Mouse (Mus musculus): Measurements from ENCODE around the gene Slc24a4. TPM values are rescaled to one million over a fixed set of nuclear protein-coding genes. Genes with fewer than 3 reads are reported as not detected.

Slc24a4 gene
- 1 to 10 TPM; 2.5 to 2.9 TPM for total RNA-seq (2021)

DNA sequence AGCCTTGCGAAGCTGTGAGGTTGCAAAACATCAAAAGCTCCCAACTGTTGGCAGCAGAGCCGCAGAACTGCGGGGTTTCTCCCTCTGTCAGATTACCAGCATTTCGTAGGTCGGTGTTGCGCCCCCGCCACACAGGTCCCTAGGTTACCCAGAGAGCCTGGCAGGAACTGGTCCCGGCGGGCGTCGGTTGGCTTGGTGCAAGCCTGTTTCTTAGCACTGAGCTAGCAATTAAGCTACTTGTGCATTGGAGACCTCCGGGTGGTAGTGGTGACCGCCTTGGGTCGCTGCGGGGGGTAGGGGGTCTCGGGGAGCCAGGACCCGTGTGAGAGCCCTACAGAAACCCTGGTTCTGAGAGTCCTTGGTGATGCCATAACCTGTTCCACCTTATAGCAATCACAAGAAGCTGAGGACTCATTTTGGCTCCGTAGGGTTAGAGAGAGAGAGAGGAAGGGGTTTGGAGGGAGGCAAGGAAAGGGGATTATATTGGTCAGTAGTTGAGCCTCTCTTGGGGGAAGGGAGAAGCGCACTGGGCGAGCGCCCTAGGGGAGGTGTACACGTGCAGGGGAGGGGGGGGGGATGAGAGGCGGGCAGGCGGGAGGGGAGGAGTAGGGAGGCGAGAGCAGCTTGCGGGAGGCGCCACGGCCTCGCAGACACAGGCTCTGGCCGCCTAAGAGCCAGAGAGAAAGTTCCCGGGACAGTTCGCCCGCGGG is at the start of gene Slc24a4:
Gene Slc24a4 (plus strand): TSS at position 653 of the 710 bp plus-strand sequence.
- peak; percentile 22 for DNase-seq

DNA sequence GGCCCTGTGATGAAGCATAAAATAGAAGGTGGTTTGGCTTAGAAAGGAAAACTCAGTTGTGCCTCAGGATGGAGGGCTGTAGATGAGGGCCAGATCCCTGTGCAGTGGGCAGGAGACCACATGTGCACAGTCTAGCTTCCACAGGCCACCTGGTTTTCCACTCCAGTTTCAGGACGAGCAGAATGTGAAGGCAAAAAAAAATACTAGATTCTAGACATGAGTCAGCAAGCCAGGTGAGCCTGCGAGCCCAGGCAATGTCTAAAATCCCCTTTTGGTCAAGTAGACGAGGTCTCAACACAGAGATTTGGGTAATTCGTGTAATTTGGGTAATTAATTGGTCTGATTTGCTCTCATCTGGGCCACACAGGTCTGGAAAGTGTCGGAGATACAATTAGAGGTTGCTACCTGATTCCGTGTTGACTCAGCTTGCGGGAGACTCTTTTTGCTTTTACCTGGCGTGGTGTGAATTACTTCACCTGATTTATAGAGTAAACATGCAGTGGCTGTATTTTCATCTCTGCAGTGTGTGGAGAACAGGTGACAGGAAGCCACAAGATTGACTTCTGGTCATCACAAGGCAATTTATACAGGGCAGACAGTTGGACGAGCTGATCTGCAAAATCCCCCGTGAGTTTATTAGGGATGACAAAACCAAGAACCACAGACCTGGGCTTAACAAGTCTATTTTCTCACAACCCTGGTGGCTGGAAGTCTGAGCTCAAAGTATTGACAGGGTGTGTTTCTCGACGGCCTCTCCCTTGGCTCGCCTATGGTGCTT is 45.7 kb upstream of the Slc24a4 start:
- no peak for DNase-seq

- no peak for DNase-seq
Measured at GRCm38 (mm10) chr12:102090535-102090934, 38.0 kb upstream of the Slc24a4 start.

- no peak for DNase-seq
Measured at GRCm38 (mm10) chr12:102092342-102093094, 36.0 kb upstream of the Slc24a4 start.

GRCm38 (mm10) chr12:102105990-102106389 is 22.5 kb upstream of the Slc24a4 start:
- DNase-seq = no peak

- DNase-seq = no peak
Measured at GRCm38 (mm10) chr12:102108851-102109250, 19.7 kb upstream of the Slc24a4 start.

GRCm38 (mm10) chr12:102112491-102112890 is 16.0 kb upstream of the Slc24a4 start:
- DNase-seq = no peak

DNA sequence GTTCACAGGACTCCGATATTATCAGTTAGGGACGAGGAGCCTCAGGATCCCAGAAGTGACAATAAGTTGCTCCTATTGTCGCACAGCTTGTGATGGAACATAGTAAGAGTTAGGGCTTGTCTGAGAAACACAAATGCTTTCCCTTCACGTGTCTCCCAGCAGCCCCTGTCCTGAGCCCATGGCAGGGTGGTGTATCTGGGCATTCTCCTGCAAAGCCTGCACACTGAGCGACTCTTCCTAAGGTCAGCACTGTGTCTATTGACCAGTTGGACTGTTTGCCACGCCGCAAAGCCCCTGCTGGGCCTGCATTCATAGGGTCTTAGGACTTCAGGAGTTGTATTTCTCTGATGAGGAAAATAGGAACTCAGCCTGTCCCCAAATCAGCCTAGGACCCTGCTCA is 15.6 kb upstream of the Slc24a4 start:
- no peak for DNase-seq

DNA sequence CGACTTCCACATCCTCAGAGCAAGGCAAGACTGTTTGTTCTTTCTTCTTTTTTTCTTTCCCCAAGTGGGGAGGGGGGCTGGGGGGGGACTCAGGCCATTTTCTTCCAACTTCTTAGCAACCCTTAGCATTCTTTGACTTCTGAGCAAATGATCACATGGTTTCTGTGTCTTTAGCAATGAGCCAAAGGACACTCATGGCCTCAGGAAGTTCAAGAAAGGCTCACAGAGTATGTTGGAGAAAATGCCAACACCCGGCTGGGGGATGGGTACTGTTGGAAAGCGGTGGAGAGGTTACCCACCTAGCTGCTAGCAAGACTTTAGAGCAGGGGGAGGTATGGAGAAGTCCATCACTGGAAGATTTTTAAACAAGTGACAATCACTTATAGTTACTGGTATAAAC is 15.1 kb upstream of the Slc24a4 start:
- no peak for DNase-seq

DNA sequence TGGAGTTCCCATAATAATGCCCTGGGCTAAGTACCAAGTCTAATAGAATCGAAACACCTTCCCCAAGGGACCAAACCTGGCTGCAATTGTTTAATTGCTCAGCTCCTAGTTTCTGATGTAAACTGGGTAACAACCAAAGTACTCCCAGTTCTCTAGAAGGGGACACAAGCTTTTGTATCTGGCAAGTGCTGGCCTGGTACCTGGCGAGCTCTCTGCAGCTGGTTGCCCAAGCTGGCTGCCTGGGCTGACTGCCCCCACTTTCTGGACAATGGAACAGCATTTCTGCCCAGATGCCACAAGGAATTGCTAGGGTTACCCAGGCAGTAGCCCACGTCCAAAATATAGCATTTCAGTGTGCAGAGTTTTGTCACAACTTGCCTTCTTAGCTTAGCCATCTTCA is 12.0 kb upstream of the Slc24a4 start:
- DNase-seq = no peak

DNA sequence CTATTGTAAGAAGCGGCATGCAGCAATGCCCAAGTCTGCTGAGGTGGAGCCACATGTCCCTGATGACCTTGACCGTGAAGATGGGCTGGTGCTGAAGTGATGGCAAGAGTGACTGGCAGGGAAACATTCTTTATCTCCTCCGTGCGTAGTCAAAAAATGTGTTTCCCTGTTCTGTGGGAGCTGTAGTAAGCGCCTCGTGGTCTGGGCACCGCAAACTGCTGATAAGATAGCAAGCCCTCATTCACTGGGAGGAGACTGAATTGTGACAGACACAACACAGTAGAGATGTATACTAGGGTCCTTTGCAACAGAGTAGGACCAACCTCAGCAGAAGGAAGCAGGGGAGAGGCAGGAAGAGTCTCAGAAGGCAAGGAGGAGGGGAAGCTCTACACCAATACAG is 10.5 kb upstream of the Slc24a4 start:
- no peak for DNase-seq

- DNase-seq = no peak
Measured at GRCm38 (mm10) chr12:102127601-102128000, 932 bp upstream of the Slc24a4 start.

GRCm38 (mm10) chr12:102128791-102129507 is 416 bp downstream of the Slc24a4 start:
- peak; percentile 69 for DNase-seq

DNA sequence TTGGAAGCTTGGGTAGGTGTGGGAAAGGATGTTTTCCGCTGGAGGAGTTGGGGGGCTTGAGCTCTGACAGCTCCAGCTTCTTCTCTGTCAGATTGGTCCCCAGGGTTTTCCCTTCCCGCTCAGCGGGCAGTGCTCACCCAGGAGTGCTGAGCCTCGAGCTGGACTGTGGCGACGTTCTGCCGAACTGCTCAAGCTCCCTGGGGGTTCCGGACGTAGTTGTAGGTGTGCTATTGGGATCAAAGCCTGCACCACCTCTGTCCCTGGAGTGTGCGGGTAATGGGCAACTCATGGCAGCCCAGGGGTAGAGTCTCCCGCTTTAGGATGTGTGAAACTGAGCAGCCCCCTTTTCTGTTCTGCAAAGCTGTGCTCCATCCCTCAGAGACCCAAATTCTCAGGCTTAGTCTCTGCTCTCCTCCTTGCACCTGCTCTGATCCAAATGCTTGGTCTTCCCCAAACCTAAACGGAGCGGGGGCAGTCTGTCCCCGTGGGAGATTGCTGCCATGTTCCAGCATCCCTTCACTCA is 1.0 kb downstream of the Slc24a4 start:
- DNase-seq = no peak

DNA sequence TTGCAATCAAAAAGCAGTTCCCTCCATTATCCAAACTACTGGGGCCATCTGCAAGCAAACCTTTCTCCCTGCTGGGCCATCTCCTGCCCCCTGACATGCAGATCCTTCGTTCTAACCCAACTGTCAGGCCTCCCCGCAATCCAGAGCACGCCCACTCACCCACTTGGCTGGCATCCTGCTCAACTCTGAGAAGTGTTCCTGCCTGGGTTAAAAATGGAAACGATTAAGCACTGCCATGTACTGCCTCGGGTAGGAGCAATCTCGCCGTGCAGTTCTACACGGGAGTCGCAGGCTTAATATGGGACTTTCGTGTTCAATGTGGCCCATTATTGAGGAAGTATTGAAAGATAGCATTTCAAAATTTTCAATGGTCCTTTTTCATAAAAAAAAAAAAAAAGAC is 11.2 kb downstream of the Slc24a4 start:
- DNase-seq = peak; percentile 59

GRCm38 (mm10) chr12:102141330-102141729 is 12.8 kb downstream of the Slc24a4 start:
- DNase-seq = no peak

GRCm38 (mm10) chr12:102147678-102148077 is 19.1 kb downstream of the Slc24a4 start:
- no peak for DNase-seq

DNA sequence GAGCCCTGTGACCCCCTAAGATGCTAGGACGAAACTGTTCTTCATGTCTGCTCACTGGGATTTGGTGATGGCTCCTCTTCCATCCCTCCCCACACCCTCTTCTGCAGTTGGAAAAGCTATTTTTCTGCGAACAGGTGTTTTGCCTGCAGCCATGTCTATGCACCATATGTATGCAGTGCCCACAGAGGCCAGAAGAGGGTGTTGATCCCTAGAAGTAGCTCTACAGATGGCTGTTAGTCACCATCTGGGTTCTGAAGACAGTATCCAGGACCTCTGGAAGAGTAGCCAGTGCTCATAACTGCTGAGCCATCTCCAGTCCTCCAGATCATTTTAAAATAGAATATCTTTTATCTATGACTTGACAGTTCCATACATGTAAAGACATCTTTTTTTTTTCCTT is 20.2 kb downstream of the Slc24a4 start:
- no peak for DNase-seq

GRCm38 (mm10) chr12:102151185-102151584 is 22.7 kb downstream of the Slc24a4 start:
- no peak for DNase-seq

GRCm38 (mm10) chr12:102153796-102154195 is 25.3 kb downstream of the Slc24a4 start:
- DNase-seq = no peak

- DNase-seq = no peak
Measured at GRCm38 (mm10) chr12:102154815-102155214, 26.3 kb downstream of the Slc24a4 start.

DNA sequence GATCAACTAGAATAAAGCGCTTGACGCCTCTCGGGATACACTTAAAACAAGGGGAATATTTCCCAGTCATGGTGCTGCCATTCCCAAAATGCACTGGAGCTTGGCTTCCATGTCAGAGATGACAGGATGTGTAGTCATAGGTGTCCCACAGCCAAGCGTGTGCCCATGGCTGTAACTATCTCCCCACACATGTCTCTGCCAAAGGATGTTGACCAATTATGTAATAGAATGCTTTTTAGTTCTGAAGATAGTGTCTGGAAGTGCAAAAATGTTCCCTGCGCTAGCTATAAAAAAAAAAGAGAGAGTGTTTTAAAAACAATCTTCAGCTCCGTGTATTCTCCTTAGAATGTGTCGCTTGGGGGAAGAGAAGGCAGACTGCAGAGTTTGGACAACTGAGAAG is 36.1 kb downstream of the Slc24a4 start:
- DNase-seq = no peak
